Mouse (Mus musculus) hindbrain, embryonic 13.5 days (tissue): Measurements from ENCODE around the gene Rhot1. TPM values are rescaled to one million over a fixed set of nuclear protein-coding genes. Genes with fewer than 3 reads are reported as not detected.
"Not testable (repeated sequence)": the region's sequence is repeated elsewhere in the genome, so short reads cannot be mapped to it uniquely, and the experiment has no call there.

ENCODE experiments used
- ATAC-seq: fragments of 200-750 bp; cut with Nextera tagmentation; 2 replicates; pipeline ENCODE4 v1.8.0; 2017; ENCODE audit warnings: moderate TSS enrichment; ENCODE audit not compliant: low FRiP score
- H3K27ac ChIP-seq: fragments of 300-500 bp; sonication (generic); 2 replicates; pipeline ENCODE4 v1.5.1; 2015; ENCODE audit warnings: inconsistent platforms, mild to moderate bottlenecking, moderate library complexity
- H3K27me3 ChIP-seq: fragments of 300-500 bp; sonication (generic); 2 replicates; pipeline ENCODE4 v1.6.1; 2015; ENCODE audit warnings: mild to moderate bottlenecking, inconsistent platforms
- H3K36me3 ChIP-seq: fragments of 300-500 bp; sonication (generic); 2 replicates; pipeline ENCODE4 v1.6.1; 2015; ENCODE audit warnings: mild to moderate bottlenecking, inconsistent platforms
- H3K4me1 ChIP-seq: fragments of 300-500 bp; sonication (generic); replicated peaks from 2 replicates; pipeline ENCODE4 v1.6.1; 2015; ENCODE audit warnings: inconsistent platforms
- H3K4me2 ChIP-seq: fragments of 300-500 bp; sonication (generic); 2 replicates; pipeline ENCODE4 v1.6.1; 2015; ENCODE audit warnings: inconsistent platforms, mild to moderate bottlenecking, moderate library complexity
- H3K4me3 ChIP-seq: fragments of 300-500 bp; sonication (generic); 2 replicates; pipeline ENCODE4 v1.5.1; 2015; ENCODE audit warnings: mild to moderate bottlenecking, inconsistent platforms
- H3K9ac ChIP-seq: fragments of 300-500 bp; sonication (generic); 2 replicates; pipeline ENCODE4 v1.6.1; 2015; ENCODE audit warnings: mild to moderate bottlenecking, inconsistent platforms
- H3K9me3 ChIP-seq: fragments of 300-500 bp; sonication (generic); 2 replicates; pipeline ENCODE4 v1.6.1; 2016; ENCODE audit warnings: inconsistent platforms
- WGBS: fragments of 180-500 bp; shearing (Covaris S2); methylation state at CpG from one replicate; pipeline ENCODE4 v1.1.7; 2015; 5-methylcytosine and 5-hydroxymethylcytosine counted together
- polyA plus RNA-seq: library from polyadenylated mRNA; unstranded; fragments of >200 nt; fragmentation: Nextera tagmentation; extraction: Ambion mirVana; gene quantifications from 2 replicates; pipeline ENCODE4 v1.2.1, GENCODE M21; 2015

The Rhot1 gene
- polyA plus RNA-seq, 1 experiment from 2014 or later: 68.4 TPM

DNA sequence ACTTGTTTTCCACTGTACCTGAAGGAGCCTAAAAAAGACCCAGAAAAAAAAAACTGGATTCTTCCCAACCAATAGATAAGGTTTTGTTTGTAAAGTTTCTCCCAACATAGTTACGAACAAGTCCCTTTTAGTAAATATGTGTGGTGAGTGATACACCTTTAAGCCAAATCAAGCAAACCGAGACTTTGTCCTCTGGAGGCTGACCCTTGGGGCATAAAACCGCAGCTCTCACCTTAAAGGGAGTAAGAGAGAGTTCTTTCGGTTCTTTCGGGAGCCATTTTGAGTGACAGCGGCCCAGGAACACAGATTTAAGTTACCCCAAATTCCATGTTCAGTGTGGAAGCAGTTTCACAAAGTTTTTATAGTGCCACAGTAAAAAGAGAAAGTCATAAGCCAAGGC is 6.5 kb upstream of the Rhot1 start:
- H3K27ac ChIP-seq: no peak overlapping the region
- no peaks in the 10 kb centered on the region for H3K27me3 ChIP-seq
- no peaks in the 10 kb centered on the region for H3K4me1 ChIP-seq
- H3K9ac ChIP-seq: no peak overlapping the region
- H3K36me3 ChIP-seq: no peaks in the 10 kb centered on the region
- H3K4me3 ChIP-seq: no peak overlapping the region
- H3K9me3 ChIP-seq: no peaks in the 10 kb centered on the region
- H3K4me2 ChIP-seq: no peak overlapping the region
- WGBS: 82% methylated on average over 6 of the region's 6 CpGs
- no peak for ATAC-seq

DNA sequence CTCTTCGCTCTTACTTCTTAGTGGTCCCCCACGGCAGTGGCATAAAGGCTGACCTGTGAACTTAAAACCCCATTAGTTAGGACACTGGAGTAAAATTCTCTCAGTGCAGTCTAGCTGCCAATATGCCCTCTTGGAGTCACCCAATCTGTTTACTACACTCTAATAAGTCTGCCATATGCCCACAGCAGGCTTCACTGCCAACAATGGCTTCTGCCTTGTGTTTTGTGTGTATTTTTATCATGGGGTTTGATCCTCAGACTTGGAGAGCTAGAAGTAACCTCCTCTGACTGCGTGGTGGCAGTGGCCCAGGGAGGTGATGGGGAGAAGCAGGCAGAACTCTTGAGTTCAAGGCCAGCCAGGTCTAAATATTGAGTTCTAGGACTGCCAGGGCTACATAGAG is 4.8 kb upstream of the Rhot1 start:
- H3K4me2 ChIP-seq: no peak overlapping the region
- no peaks in the 10 kb centered on the region for H3K4me1 ChIP-seq
- WGBS: 71% methylated on average over 3 of the region's 3 CpGs
- H3K36me3 ChIP-seq: no peaks in the 10 kb centered on the region
- H3K9me3 ChIP-seq: no peaks in the 10 kb centered on the region
- no peaks in the 10 kb centered on the region for H3K27me3 ChIP-seq
- H3K4me3 ChIP-seq: no peak overlapping the region
- ATAC-seq: no peak
- no peak overlapping the region for H3K27ac ChIP-seq
- no peak overlapping the region for H3K9ac ChIP-seq

DNA sequence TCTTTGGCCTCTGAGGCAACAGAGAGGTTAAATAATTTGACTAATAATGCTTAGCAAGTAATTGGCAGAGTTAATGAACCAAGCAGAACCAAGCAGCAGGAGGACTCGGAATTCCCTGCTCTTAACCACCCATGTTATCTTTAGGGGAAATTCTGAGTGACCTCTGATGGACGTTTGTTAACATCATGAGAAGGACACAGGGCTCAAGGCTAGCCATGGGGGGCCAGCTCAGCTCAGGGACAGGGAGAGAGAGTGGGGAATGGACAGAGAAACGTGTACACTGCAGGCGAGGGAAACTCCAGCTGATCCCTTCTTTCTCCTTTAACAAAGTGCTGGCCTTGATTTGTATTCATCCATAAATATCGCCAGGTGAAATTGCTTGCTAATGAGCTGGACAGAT is 3.9 kb upstream of the Rhot1 start:
- no peak overlapping the region for H3K9ac ChIP-seq
- no peak for ATAC-seq
- H3K9me3 ChIP-seq: no peaks in the 10 kb centered on the region
- no peak overlapping the region for H3K27ac ChIP-seq
- peaks cover 2% of the 10 kb centered on the region for H3K4me1 ChIP-seq
- no peak overlapping the region for H3K4me3 ChIP-seq
- no peak overlapping the region for H3K4me2 ChIP-seq
- H3K36me3 ChIP-seq: no peaks in the 10 kb centered on the region
- H3K27me3 ChIP-seq: no peaks in the 10 kb centered on the region
- 44% methylated on average over 5 of the region's 5 CpGs for WGBS

DNA sequence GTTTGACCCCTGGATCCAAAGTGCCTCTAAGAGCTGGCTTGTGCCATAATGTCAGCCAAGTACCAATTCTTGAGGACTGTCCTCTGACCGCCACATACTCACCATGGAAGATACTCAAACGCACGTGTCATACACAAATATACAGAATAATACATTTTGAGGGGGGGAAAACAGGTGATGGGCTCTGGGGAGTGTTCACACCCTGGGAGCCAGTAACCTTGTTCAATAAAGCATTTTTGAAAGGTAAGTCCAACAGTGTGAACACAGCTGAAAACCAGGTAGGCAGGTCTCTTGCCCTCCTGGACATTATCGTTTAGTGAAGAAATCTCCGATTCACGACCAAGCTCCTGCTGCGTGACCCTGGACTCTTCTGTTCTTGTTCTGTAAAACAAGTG is 357 bp upstream of the Rhot1 start:
- ATAC-seq: no peak; the same call in 1 of the 2 replicates
- Histone ChIP-seq H3K36me3 (no peaks in the 10 kb centered on the region), H3K4me3 (peak overlapping the region; percentile 97; the same call in 1 of the 2 replicates), H3K4me2 (0 out of 2 replicates have a peak overlapping the region, but pooled peaks have one; percentile 2), H3K9ac (no peak overlapping the region), H3K9me3 (no peaks in the 10 kb centered on the region), H3K27me3 (no peaks in the 10 kb centered on the region), H3K4me1 (peaks cover 9% of the 10 kb centered on the region), H3K27ac (no peak overlapping the region)
- 35% methylated on average over 7 of the region's 7 CpGs for WGBS

DNA sequence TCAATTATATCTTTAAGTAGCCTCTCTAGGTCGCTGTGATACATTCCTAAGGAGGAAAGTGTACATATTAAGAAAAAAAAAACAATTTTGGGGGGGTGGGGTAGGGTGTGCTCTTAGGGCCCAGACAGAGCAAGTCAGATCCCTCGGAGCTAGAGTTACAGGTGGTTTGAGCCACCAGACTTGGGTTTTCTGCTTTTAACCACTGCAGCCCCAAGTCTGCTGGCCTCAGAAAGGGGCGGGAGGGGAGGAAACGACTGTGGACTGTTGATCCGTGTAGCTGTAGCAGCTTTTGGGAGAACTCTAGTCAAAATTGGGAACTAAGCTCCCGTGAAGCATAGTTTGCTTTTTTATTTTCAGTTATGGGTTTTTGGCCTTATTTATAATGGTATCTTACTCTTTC is 1.5 kb downstream of the Rhot1 start:
- peaks cover 9% of the 10 kb centered on the region for H3K4me1 ChIP-seq
- peak overlapping the region; percentile 97 for H3K4me3 ChIP-seq
- peaks cover 14% of the 10 kb centered on the region; the same call in 1 of the 2 replicates for H3K36me3 ChIP-seq
- H3K27me3 ChIP-seq: no peaks in the 10 kb centered on the region
- no peak overlapping the region for H3K27ac ChIP-seq
- ATAC-seq: no peak
- H3K9ac ChIP-seq: no peak overlapping the region
- H3K9me3 ChIP-seq: no peaks in the 10 kb centered on the region
- peak overlapping the region; percentile 71 for H3K4me2 ChIP-seq
- 60% methylated on average over 6 of the region's 6 CpGs for WGBS

DNA sequence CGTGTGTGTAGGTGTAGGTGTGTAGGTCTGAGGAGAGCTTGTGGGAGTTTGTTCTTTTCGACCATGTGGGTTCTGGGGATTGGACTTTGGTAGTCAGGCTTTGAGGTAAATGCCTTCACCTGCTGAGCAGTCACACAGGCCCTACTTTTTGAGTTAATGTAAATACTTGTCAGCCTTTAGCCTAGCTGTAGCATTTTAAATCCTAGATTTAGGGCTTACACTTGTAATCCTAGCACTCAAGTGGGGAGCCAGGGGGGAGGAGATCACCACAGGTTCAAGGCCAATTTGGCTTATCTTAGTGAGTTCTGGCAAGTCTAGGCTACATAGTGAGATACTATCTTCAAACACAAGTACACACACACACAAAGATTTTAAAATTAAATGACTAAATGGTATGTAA is 3.5 kb downstream of the Rhot1 start:
- H3K4me1 ChIP-seq: peaks cover 9% of the 10 kb centered on the region
- 98% methylated on average over 2 of the region's 2 CpGs for WGBS

DNA sequence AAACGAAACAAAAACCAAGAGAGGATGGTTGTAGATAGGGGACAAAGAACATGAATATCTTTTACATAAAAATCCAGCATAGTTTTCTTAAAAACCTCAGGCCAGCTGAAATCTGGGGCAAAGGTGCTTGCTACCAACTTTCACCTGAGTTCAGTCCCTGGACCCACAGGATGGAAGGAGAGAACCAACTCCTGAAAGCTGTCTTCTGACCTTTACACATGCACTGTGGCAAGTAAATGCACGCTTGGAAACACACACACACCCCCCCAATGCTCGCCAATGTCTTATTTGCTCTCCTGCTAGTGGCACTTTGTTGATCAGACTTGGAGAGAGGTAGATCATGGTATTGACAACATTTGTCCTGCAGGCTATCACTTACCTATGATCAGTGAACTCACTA is 6.5 kb downstream of the Rhot1 start:
- no peaks in the 10 kb centered on the region for H3K27me3 ChIP-seq
- no peak for ATAC-seq
- H3K36me3 ChIP-seq: peaks cover 22% of the 10 kb centered on the region
- no peak overlapping the region for H3K9ac ChIP-seq
- H3K27ac ChIP-seq: no peak overlapping the region
- no peak overlapping the region for H3K4me2 ChIP-seq
- H3K9me3 ChIP-seq: no peaks in the 10 kb centered on the region
- peaks cover 3% of the 10 kb centered on the region for H3K4me1 ChIP-seq
- H3K4me3 ChIP-seq: no peak overlapping the region
- WGBS: 87% methylated on average over 3 of the region's 3 CpGs

More for the DNA sequence above, 3.5 kb downstream of the Rhot1 start:
- H3K4me2 ChIP-seq: no peak overlapping the region
- no peak for ATAC-seq
- no peak overlapping the region for H3K27ac ChIP-seq
- H3K9me3 ChIP-seq: no peaks in the 10 kb centered on the region
- H3K36me3 ChIP-seq: peaks cover 16% of the 10 kb centered on the region; the same call in 1 of the 2 replicates
- H3K4me3 ChIP-seq: no peak overlapping the region
- no peak overlapping the region for H3K9ac ChIP-seq
- no peaks in the 10 kb centered on the region for H3K27me3 ChIP-seq

DNA sequence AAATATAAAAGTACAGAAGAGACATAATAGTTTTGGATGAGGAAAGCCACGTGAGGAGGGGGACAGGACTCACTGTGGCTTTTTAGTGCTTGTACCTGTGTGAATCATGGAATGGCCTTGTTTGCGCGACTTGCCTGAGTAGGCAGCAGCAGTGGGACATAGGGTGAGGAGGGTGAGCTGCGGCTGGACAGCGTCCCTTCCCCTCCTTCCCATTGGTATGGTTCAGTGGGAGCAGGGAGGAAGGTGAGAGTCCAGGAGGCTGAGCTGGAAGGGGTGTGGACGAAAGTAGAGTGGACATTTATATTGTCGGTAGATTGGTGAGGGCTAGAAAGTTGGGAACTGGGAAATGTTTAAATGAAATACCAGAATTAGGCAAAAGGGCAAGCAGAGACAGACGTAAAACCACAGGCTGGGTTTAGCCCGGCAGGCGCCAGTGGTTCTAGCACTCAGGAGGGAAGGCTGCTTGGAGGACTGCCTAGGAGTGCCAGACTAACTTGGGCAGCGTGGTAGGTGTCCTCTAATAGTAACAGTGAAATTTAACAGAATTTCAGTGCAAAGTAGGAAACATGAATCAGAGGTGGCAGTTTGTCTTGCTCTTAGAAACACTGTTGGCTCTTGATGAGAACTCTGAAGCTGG is 10.0 kb downstream of the Rhot1 start:
- H3K4me1 ChIP-seq: no peaks in the 10 kb centered on the region
- 88% methylated on average over 11 of the region's 11 CpGs for WGBS

DNA sequence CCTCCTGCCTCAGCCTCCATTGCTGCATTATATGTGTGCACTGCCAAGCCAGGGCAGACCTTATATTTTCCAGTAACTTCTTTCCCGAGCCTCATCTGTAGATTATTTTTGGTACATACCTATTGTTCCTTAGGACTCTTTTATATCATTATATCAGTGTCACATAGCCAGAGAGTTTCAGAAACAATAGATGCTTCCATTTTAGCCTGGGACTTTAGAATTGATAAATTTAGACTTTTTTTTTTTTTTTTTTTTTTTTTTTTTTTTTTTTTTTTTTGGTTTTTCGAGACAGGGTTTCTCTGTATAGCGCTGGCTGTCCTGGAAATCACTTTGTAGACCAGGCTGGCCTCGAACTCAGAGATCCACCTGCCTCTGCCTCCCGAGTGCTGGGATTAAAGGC is 21.2 kb downstream of the Rhot1 start:
- H3K27ac ChIP-seq, H3K9me3 ChIP-seq, H3K4me1 ChIP-seq, ATAC-seq, H3K4me2 ChIP-seq, H3K4me3 ChIP-seq, H3K9ac ChIP-seq, H3K27me3 ChIP-seq: not testable (repeated sequence)
- peaks cover 69% of the 10 kb centered on the region for H3K36me3 ChIP-seq
- WGBS: 97% methylated on average over 4 of the region's 5 CpGs

More for the DNA sequence above, 10.0 kb downstream of the Rhot1 start:
- Histone ChIP-seq H3K27me3 (no peaks in the 10 kb centered on the region), H3K4me3 (no peak overlapping the region), H3K4me2 (no peak overlapping the region), H3K9me3 (no peaks in the 10 kb centered on the region), H3K9ac (no peak overlapping the region), H3K36me3 (peaks cover 45% of the 10 kb centered on the region), H3K27ac (no peak overlapping the region)
- no peak for ATAC-seq

DNA sequence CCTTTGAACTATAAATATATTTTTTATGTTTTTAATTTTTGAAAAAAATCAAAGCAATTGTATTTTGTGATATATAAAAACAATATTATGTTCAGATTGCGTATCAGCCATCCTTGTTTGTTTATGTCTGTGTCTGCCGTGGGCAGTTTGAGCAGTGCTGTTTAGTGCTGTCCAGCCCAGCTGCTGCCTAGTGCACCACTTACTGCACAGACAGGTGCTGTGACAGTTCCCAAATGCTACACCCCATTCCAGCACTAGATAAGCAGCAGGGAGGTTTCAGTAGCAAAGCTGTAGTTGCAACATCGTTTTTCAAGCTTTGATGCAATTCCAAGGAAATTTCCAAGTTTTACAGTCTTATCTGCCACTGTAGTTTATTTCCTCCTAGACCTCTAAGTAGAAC is 28.5 kb downstream of the Rhot1 start:
- no peak overlapping the region for H3K4me3 ChIP-seq
- H3K4me1 ChIP-seq: no peaks in the 10 kb centered on the region
- no peaks in the 10 kb centered on the region for H3K9me3 ChIP-seq
- H3K36me3 ChIP-seq: peaks cover 57% of the 10 kb centered on the region
- H3K4me2 ChIP-seq: no peak overlapping the region
- WGBS: 92% methylated on average over 3 of the region's 3 CpGs
- H3K27me3 ChIP-seq: no peaks in the 10 kb centered on the region
- no peak overlapping the region for H3K9ac ChIP-seq
- H3K27ac ChIP-seq: no peak overlapping the region
- no peak for ATAC-seq

DNA sequence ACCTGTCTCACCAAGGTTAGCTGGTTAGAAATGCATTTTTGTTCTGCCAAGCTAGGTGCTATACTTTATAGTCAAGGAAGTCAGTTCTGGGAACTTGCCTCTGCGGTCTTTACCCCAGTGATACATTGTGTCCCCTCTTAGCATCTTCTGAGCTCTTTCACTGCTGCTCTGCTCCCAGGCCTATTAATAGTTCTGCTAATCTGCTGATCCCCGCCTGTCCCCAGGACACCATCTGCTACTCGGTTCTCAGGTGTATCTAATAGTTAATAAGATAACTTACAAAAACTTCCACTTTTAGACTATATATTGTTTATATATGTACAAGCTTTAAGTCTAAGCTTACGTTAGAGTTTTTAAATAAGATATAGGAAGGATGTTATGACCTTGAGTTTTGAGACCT is 29.5 kb downstream of the Rhot1 start:
- Histone ChIP-seq H3K27me3 (no peaks in the 10 kb centered on the region), H3K36me3 (peaks cover 58% of the 10 kb centered on the region), H3K27ac (no peak overlapping the region), H3K9ac (no peak overlapping the region), H3K4me1 (no peaks in the 10 kb centered on the region), H3K4me3 (no peak overlapping the region), H3K9me3 (no peaks in the 10 kb centered on the region), H3K4me2 (no peak overlapping the region)
- WGBS: 93% methylated on average over 4 of the region's 4 CpGs
- no peak for ATAC-seq

DNA sequence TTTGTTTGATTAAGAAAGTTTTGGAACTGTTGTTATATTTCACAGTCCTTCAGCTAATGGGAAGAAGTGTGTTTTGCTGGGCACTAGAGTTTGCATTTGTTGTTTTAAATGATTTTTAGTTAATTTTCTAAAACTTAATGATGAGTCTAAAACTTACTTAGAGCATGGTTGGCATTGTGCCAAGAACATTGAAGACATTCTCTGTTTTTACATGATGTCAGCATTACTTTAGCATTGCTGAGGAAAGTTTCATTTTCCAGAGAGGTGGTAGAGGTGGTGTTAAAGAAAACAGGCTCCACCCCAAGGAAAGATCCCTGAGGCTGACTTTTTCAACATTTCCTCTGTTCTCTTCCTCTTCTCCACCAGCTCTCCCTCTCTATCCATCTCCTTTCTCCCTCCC is 38.2 kb downstream of the Rhot1 start:
- no peak for ATAC-seq
- Histone ChIP-seq H3K9ac (no peak overlapping the region), H3K27me3 (no peaks in the 10 kb centered on the region), H3K4me3 (no peak overlapping the region), H3K36me3 (peaks cover 86% of the 10 kb centered on the region), H3K4me1 (no peaks in the 10 kb centered on the region), H3K27ac (no peak overlapping the region), H3K9me3 (no peaks in the 10 kb centered on the region), H3K4me2 (no peak overlapping the region)

DNA sequence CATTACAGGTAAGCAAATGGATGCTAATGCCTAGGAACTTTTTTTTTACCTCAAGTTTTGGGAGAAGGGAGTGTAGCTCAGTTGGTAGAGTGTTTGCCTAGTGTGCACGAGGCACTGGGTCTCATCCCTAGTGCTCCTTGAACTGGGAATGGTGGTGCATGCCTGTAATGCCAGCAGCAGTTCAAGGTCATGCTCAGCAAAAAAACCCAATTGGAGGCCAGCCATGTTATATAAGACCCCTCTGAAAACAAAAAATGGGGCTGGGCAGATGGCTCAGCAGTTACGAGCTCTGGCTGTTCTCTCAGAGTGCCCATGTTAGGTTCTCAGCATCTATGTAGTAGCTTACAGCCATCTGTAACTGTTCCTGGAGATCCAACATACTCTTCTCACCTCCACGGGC is 39.7 kb downstream of the Rhot1 start:
- Histone ChIP-seq H3K9ac (no peak overlapping the region), H3K4me1 (no peaks in the 10 kb centered on the region), H3K27me3 (no peaks in the 10 kb centered on the region), H3K36me3 (peaks cover 79% of the 10 kb centered on the region), H3K27ac (no peak overlapping the region), H3K4me2 (no peak overlapping the region), H3K4me3 (no peak overlapping the region), H3K9me3 (no peaks in the 10 kb centered on the region)
- 95% methylated on average over 3 of the region's 3 CpGs for WGBS
- no peak for ATAC-seq
